8 mouse cellular contexts compared by ENCODE assay signal in the genomic region with DNA sequence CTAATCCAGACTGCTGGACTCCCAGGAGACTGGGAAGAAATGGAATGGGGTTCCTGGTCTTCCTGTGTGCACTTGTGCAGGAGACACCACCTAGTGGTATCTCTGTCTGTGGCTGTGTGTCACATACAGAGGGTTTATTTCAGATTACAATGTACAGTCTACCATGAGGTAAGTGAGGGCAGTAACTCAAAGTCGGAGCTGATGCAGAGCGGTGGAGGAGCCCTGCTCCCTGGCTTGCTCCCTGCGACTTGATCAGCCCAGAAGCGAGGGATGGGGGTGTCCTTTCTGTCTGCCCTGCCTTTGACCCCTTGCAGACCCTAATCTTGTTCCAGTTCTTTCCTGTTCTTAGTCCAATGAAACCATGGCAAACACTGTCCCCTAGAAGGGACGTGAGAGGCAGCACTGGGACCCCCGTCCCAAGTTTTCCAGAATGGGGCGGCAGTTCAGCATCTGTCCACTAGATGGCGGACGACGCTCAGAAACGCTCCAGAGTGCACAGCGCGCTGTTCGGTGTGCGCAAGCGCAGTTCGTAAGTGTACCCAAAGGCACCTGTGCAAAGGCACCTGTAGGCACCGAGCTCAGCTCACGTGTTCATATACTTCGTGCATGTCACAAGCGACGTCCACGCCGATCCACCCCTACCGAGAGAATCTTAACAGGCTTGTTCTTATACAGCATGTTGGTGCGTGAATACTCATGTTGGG. TPM values are rescaled to one million over a fixed set of nuclear protein-coding genes. Genes with fewer than 3 reads are reported as not detected.
DNase-seq lines count a peak whose midpoint lies in the region; ATAC-seq and TF ChIP-seq lines count a peak whose summit lies in the region.

No protein-coding gene starts in this region.

- H3K27ac ChIP-seq in bone marrow, adult 2 months (ENCODE audit: control insufficient read depth, insufficient read depth, low read depth, low read length, poor library complexity) = no peak overlapping the region
- H3K27ac ChIP-seq in embryonic fibroblast, embryonic 13.5 days (ENCODE audit: insufficient read depth, low read length) = no peak overlapping the region
- H3K27ac ChIP-seq in heart, embryonic 16.5 days (ENCODE audit: low read length) = no peak overlapping the region
- no peak overlapping the region for H3K27ac ChIP-seq in liver, embryonic 14.5 days
- no peak overlapping the region for H3K27ac ChIP-seq in neural tube, embryonic 11.5 days (ENCODE audit: low read depth, low read length)
- H3K27ac ChIP-seq in stomach, embryonic 15.5 days = no peak overlapping the region

- no peaks in the 10 kb centered on the region for H3K36me3 ChIP-seq in heart, embryonic 16.5 days (ENCODE audit: control insufficient read depth, insufficient read depth)
- H3K36me3 ChIP-seq in liver, embryonic 14.5 days (replicated peaks; ENCODE audit: control insufficient read depth, insufficient read depth, low read depth) = no peaks in the 10 kb centered on the region
- H3K36me3 ChIP-seq in neural tube, embryonic 11.5 days (ENCODE audit: control insufficient read depth, insufficient read depth, low read length) = no peaks in the 10 kb centered on the region
- H3K36me3 ChIP-seq in stomach, embryonic 15.5 days = no peaks in the 10 kb centered on the region

- H3K4me1 ChIP-seq in bone marrow, adult 2 months (ENCODE audit: control insufficient read depth, insufficient read depth, low read length) = peaks cover 2% of the 10 kb centered on the region; the same call in 1 of the 2 replicates
- no peaks in the 10 kb centered on the region for H3K4me1 ChIP-seq in embryonic fibroblast, embryonic 13.5 days (ENCODE audit: control insufficient read depth, insufficient read depth, low read length)
- peaks cover 2% of the 10 kb centered on the region; the same call in 1 of the 2 replicates for H3K4me1 ChIP-seq in heart, embryonic 16.5 days (ENCODE audit: control insufficient read depth, insufficient read depth, low read length)
- H3K4me1 ChIP-seq in liver, embryonic 14.5 days (replicated peaks; ENCODE audit: control insufficient read depth in 2 of 2, insufficient read depth in 2 of 2, low read length in 1 of 2) = peaks cover 6 to 13% of the 10 kb centered on the region in 2 experiments
- peaks cover 2% of the 10 kb centered on the region; the same call in 1 of the 2 replicates for H3K4me1 ChIP-seq in neural tube, embryonic 11.5 days (ENCODE audit: control insufficient read depth, insufficient read depth, low read length)
- H3K4me1 ChIP-seq in stomach, embryonic 15.5 days = peaks cover 9% of the 10 kb centered on the region

- TF ChIP-seq CTCF in bone marrow, adult 2 months (IDR thresholded peaks at IDR 0.05; ENCODE audit: control insufficient read depth, insufficient read depth, low read length) = peak; percentile 97
- peak; percentile 95 for TF ChIP-seq CTCF in embryonic fibroblast, embryonic 13.5 days (IDR thresholded peaks at IDR 0.05; ENCODE audit: borderline replicate concordance, insufficient read depth, low read length)
- peak; percentile 99 for TF ChIP-seq CTCF in liver, embryonic 14.5 days (IDR thresholded peaks at IDR 0.05; ENCODE audit: low read depth)

- TF ChIP-seq EP300 in liver, embryonic 14.5 days (IDR thresholded peaks at IDR 0.05; ENCODE audit: low read depth) = no peak

- 0 out of 2 replicates have a peak overlapping the region, but pooled peaks have one; percentile 4 for H3K9ac ChIP-seq in heart, embryonic 16.5 days (ENCODE audit: low read length)
- H3K9ac ChIP-seq in liver, embryonic 14.5 days (replicated peaks) = no peak overlapping the region
- no peak overlapping the region for H3K9ac ChIP-seq in neural tube, embryonic 11.5 days (ENCODE audit: low read length)
- H3K9ac ChIP-seq in stomach, embryonic 15.5 days = no peak overlapping the region

- peaks cover 9% of the 10 kb centered on the region for H3K27me3 ChIP-seq in heart, embryonic 16.5 days (ENCODE audit: control insufficient read depth, insufficient read depth, low read length)
- H3K27me3 ChIP-seq in liver, embryonic 14.5 days (ENCODE audit: control insufficient read depth, insufficient read depth, low read length) = no peaks in the 10 kb centered on the region
- H3K27me3 ChIP-seq in neural tube, embryonic 11.5 days (ENCODE audit: control insufficient read depth, insufficient read depth, low read length) = no peaks in the 10 kb centered on the region; the same call in 1 of the 2 replicates
- H3K27me3 ChIP-seq in stomach, embryonic 15.5 days (replicated peaks) = peaks cover 8% of the 10 kb centered on the region

- peak; percentile 44 for ATAC-seq in heart, embryonic 16.5 days (replicated peaks; ENCODE audit: extremely low read depth, insufficient read depth, low FRiP score)
- ATAC-seq in liver, embryonic 14.5 days (ENCODE audit: insufficient read depth) = peak; percentile 64
- ATAC-seq in neural tube, embryonic 11.5 days (ENCODE audit: insufficient read depth, low FRiP score, low TSS enrichment) = peak; percentile 45; the same call in 1 of the 2 replicates
- peak; percentile 75 for ATAC-seq in stomach, embryonic 15.5 days (ENCODE audit: insufficient read depth, low FRiP score, low read depth)

- no peaks in the 10 kb centered on the region for H3K9me3 ChIP-seq in heart, embryonic 16.5 days (replicated peaks; ENCODE audit: control insufficient read depth, low read length)
- no peaks in the 10 kb centered on the region for H3K9me3 ChIP-seq in liver, embryonic 14.5 days (ENCODE audit: control insufficient read depth, low read length)
- H3K9me3 ChIP-seq in neural tube, embryonic 11.5 days (ENCODE audit: control insufficient read depth, low read length) = no peaks in the 10 kb centered on the region
- no peaks in the 10 kb centered on the region for H3K9me3 ChIP-seq in stomach, embryonic 15.5 days

- peak; percentile 39; the same call in 1 of the 2 replicates for TF ChIP-seq POLR2A in bone marrow, adult 2 months (IDR thresholded peaks at IDR 0.05; ENCODE audit: borderline replicate concordance, control insufficient read depth, low read depth, low read length)
- TF ChIP-seq POLR2A in embryonic fibroblast, embryonic 13.5 days (IDR thresholded peaks at IDR 0.05; ENCODE audit: low read depth, low read length) = no peak

- DNase-seq in B cell, adult 2 months = peak; percentile 84 to 85
- DNase-seq in kidney, postnatal 14 days = peak; percentile 89
- DNase-seq in liver, embryonic 14.5 days (ENCODE audit: low read depth in 3 of 3, low spot score in 3 of 3) = peak; percentile 50 to 59 (median 57)
- peak; percentile 89 for DNase-seq in neural tube, embryonic 11.5 days (ENCODE audit: low spot score)

- WGBS in bone marrow, adult 2 months = 10% methylated on average over 26 of the region's 26 CpGs
- WGBS in heart, embryonic 16.5 days = 8% methylated on average over 26 of the region's 26 CpGs
- WGBS in liver, embryonic 14.5 days (ENCODE audit: insufficient replicate concordance) = 9% methylated on average over 26 of the region's 26 CpGs
- 8% methylated on average over 26 of the region's 26 CpGs for WGBS in neural tube, embryonic 11.5 days
- 8% methylated on average over 26 of the region's 26 CpGs for WGBS in stomach, embryonic 15.5 days

- peak overlapping the region; percentile 47 for H3K4me2 ChIP-seq in heart, embryonic 16.5 days (ENCODE audit: low read depth, low read length)
- H3K4me2 ChIP-seq in liver, embryonic 14.5 days (ENCODE audit: low read depth) = no peak overlapping the region
- H3K4me2 ChIP-seq in neural tube, embryonic 11.5 days (ENCODE audit: low read depth) = 0 out of 2 replicates have a peak overlapping the region, but pooled peaks have one; percentile 21
- H3K4me2 ChIP-seq in stomach, embryonic 15.5 days = peak overlapping the region; percentile 22

- no peak overlapping the region for H3K4me3 ChIP-seq in bone marrow, adult 2 months (replicated peaks; ENCODE audit: control insufficient read depth, low read depth, low read length)
- no peak overlapping the region for H3K4me3 ChIP-seq in embryonic fibroblast, embryonic 13.5 days (ENCODE audit: insufficient read depth, low read length)
- H3K4me3 ChIP-seq in heart, embryonic 16.5 days (ENCODE audit: low read length) = no peak overlapping the region; the same call in 1 of the 2 replicates
- H3K4me3 ChIP-seq in liver, embryonic 14.5 days (ENCODE audit: insufficient read depth in 1 of 2, low read depth in 2 of 2, low read length in 2 of 2) = no peak overlapping the region
- H3K4me3 ChIP-seq in neural tube, embryonic 11.5 days (ENCODE audit: low read depth, low read length) = 0 out of 2 replicates have a peak overlapping the region, but pooled peaks have one; percentile 6
- no peak overlapping the region for H3K4me3 ChIP-seq in stomach, embryonic 15.5 days (replicated peaks)

RNA-seq across cellular contexts. Expression of a gene that starts 12.6 kb away (rescaled TPM):
- polyA plus RNA-seq in bone marrow, adult 2 months (2011; ENCODE audit: insufficient read depth, insufficient read length, low replicate concordance, missing spikeins) = 70.7 and 138 TPM in 2 replicates
- 64.8 and 72.9 TPM in 2 replicates for polyA plus RNA-seq in embryonic fibroblast, embryonic 13.5 days (2011; ENCODE audit: insufficient read length, low read depth, missing spikeins)
- 41.9 and 47.0 TPM in 2 replicates for polyA plus RNA-seq in heart, embryonic 16.5 days (2015; fragmentation: Nextera tagmentation; extraction: Ambion mirVana)
- 54.7 and 74.7 TPM in 2 replicates for polyA plus RNA-seq in liver, embryonic 14.5 days (2012; rRNA removed)
- 41.9 and 55.4 TPM in 2 replicates for polyA plus RNA-seq in liver, embryonic 14.5 days (2014; fragmentation: Nextera tagmentation; extraction: Ambion mirVana)
- 177 and 178 TPM in 2 replicates for polyA plus RNA-seq in neural tube, embryonic 11.5 days (2014; fragmentation: Nextera tagmentation; extraction: Ambion mirVana)
- polyA plus RNA-seq in stomach, embryonic 15.5 days (2015; fragmentation: Nextera tagmentation; extraction: Ambion mirVana) = 88.9 and 100 TPM in 2 replicates

RNA-seq across cellular contexts. Expression of a gene that starts 39.4 kb away (rescaled TPM):
- 190 and 222 TPM in 2 replicates for polyA plus RNA-seq in bone marrow, adult 2 months (2011; ENCODE audit: insufficient read depth, insufficient read length, low replicate concordance, missing spikeins)
- polyA plus RNA-seq in embryonic fibroblast, embryonic 13.5 days (2011; ENCODE audit: insufficient read length, low read depth, missing spikeins) = 182 and 231 TPM in 2 replicates
- 1,492 and 1,877 TPM in 2 replicates for polyA plus RNA-seq in heart, embryonic 16.5 days (2015; fragmentation: Nextera tagmentation; extraction: Ambion mirVana)
- 359 and 571 TPM in 2 replicates for polyA plus RNA-seq in liver, embryonic 14.5 days (2012; rRNA removed)
- 729 and 738 TPM in 2 replicates for polyA plus RNA-seq in liver, embryonic 14.5 days (2014; fragmentation: Nextera tagmentation; extraction: Ambion mirVana)
- polyA plus RNA-seq in neural tube, embryonic 11.5 days (2014; fragmentation: Nextera tagmentation; extraction: Ambion mirVana) = 494 and 521 TPM in 2 replicates
- 724 and 753 TPM in 2 replicates for polyA plus RNA-seq in stomach, embryonic 15.5 days (2015; fragmentation: Nextera tagmentation; extraction: Ambion mirVana)

RNA-seq across cellular contexts. Expression of a gene that starts 46.7 kb away (rescaled TPM):
- polyA plus RNA-seq in bone marrow, adult 2 months (2011; ENCODE audit: insufficient read depth, insufficient read length, low replicate concordance, missing spikeins) = 53.0 and 82.0 TPM in 2 replicates
- 83.3 and 99.1 TPM in 2 replicates for polyA plus RNA-seq in embryonic fibroblast, embryonic 13.5 days (2011; ENCODE audit: insufficient read length, low read depth, missing spikeins)
- 136 and 155 TPM in 2 replicates for polyA plus RNA-seq in heart, embryonic 16.5 days (2015; fragmentation: Nextera tagmentation; extraction: Ambion mirVana)
- 66.7 and 79.5 TPM in 2 replicates for polyA plus RNA-seq in liver, embryonic 14.5 days (2012; rRNA removed)
- 43.7 and 44.3 TPM in 2 replicates for polyA plus RNA-seq in liver, embryonic 14.5 days (2014; fragmentation: Nextera tagmentation; extraction: Ambion mirVana)
- polyA plus RNA-seq in neural tube, embryonic 11.5 days (2014; fragmentation: Nextera tagmentation; extraction: Ambion mirVana) = 262 and 271 TPM in 2 replicates
- 204 and 216 TPM in 2 replicates for polyA plus RNA-seq in stomach, embryonic 15.5 days (2015; fragmentation: Nextera tagmentation; extraction: Ambion mirVana)

RNA-seq across cellular contexts. Expression of a gene that starts 48.6 kb away (rescaled TPM):
- polyA plus RNA-seq in bone marrow, adult 2 months (2011; ENCODE audit: insufficient read depth, insufficient read length, low replicate concordance, missing spikeins) = not detected in 2 replicates
- polyA plus RNA-seq in embryonic fibroblast, embryonic 13.5 days (2011; ENCODE audit: insufficient read length, low read depth, missing spikeins) = not detected in 2 replicates
- polyA plus RNA-seq in heart, embryonic 16.5 days (2015; fragmentation: Nextera tagmentation; extraction: Ambion mirVana) = not detected in 2 replicates
- polyA plus RNA-seq in liver, embryonic 14.5 days (2012; rRNA removed) = 0.02 TPM in 2 replicates
- not detected in 2 replicates for polyA plus RNA-seq in liver, embryonic 14.5 days (2014; fragmentation: Nextera tagmentation; extraction: Ambion mirVana)
- polyA plus RNA-seq in neural tube, embryonic 11.5 days (2014; fragmentation: Nextera tagmentation; extraction: Ambion mirVana) = 1.3 and 1.4 TPM in 2 replicates
- 0.18 and 0.21 TPM in 2 replicates for polyA plus RNA-seq in stomach, embryonic 15.5 days (2015; fragmentation: Nextera tagmentation; extraction: Ambion mirVana)

RNA-seq across cellular contexts. Expression of a gene that starts 58.6 kb away (rescaled TPM):
- polyA plus RNA-seq in bone marrow, adult 2 months (2011; ENCODE audit: insufficient read depth, insufficient read length, low replicate concordance, missing spikeins) = 1.4 and 1.7 TPM in 2 replicates
- polyA plus RNA-seq in embryonic fibroblast, embryonic 13.5 days (2011; ENCODE audit: insufficient read length, low read depth, missing spikeins) = 39.1 and 40.4 TPM in 2 replicates
- polyA plus RNA-seq in heart, embryonic 16.5 days (2015; fragmentation: Nextera tagmentation; extraction: Ambion mirVana) = 2.8 TPM in 2 replicates
- polyA plus RNA-seq in liver, embryonic 14.5 days (2012; rRNA removed) = 3.2 and 3.3 TPM in 2 replicates
- polyA plus RNA-seq in liver, embryonic 14.5 days (2014; fragmentation: Nextera tagmentation; extraction: Ambion mirVana) = 0.55 and 1.1 TPM in 2 replicates
- 12.6 and 15.5 TPM in 2 replicates for polyA plus RNA-seq in neural tube, embryonic 11.5 days (2014; fragmentation: Nextera tagmentation; extraction: Ambion mirVana)
- polyA plus RNA-seq in stomach, embryonic 15.5 days (2015; fragmentation: Nextera tagmentation; extraction: Ambion mirVana) = 7.8 and 8.7 TPM in 2 replicates
